Mouse (Mus musculus) limb, embryonic 15.5 days (tissue): ENCODE results near the gene Vipr1. TPM values are rescaled to one million over a fixed set of nuclear protein-coding genes. Genes with fewer than 3 reads are reported as not detected.

Source experiments
- ATAC-seq: fragments of 200-750 bp; cut with Nextera tagmentation; 2 replicates; pipeline ENCODE4 v1.8.0; 2017; ENCODE audit warnings: low read depth, moderate TSS enrichment; ENCODE audit not compliant: insufficient number of reproducible peaks, low FRiP score, low TSS enrichment
- H3K27ac ChIP-seq: fragments of 300-500 bp; sonication (generic); 2 replicates; pipeline ENCODE4 v1.5.1; 2015; ENCODE audit warnings: moderate library complexity, mild to moderate bottlenecking, inconsistent platforms
- H3K27me3 ChIP-seq: fragments of 300-500 bp; sonication (generic); 2 replicates; pipeline ENCODE4 v1.6.1; 2015; ENCODE audit warnings: inconsistent platforms
- H3K36me3 ChIP-seq: fragments of 300-500 bp; sonication (generic); 2 replicates; pipeline ENCODE4 v1.6.1; 2015; ENCODE audit warnings: inconsistent platforms
- H3K4me1 ChIP-seq: fragments of 300-500 bp; sonication (generic); 2 replicates; pipeline ENCODE4 v1.6.1; 2015; ENCODE audit warnings: inconsistent platforms
- H3K4me2 ChIP-seq: fragments of 300-500 bp; sonication (generic); 2 replicates; pipeline ENCODE4 v1.6.1; 2015; ENCODE audit warnings: mild to moderate bottlenecking, inconsistent platforms
- H3K4me3 ChIP-seq: fragments of 300-500 bp; sonication (generic); 2 replicates; pipeline ENCODE4 v1.5.1; 2015; ENCODE audit warnings: mild to moderate bottlenecking, inconsistent platforms
- H3K9ac ChIP-seq: fragments of 300-500 bp; sonication (generic); 2 replicates; pipeline ENCODE4 v1.6.1; 2015; ENCODE audit warnings: inconsistent platforms
- H3K9me3 ChIP-seq: fragments of 300-500 bp; sonication (generic); 2 replicates; pipeline ENCODE4 v1.6.1; 2016; ENCODE audit warnings: inconsistent platforms
- WGBS: fragments of 180-500 bp; shearing (Covaris S2); methylation state at CpG from one replicate; pipeline ENCODE4 v1.1.7; 2015; 5-methylcytosine and 5-hydroxymethylcytosine counted together
- polyA plus RNA-seq: library from polyadenylated mRNA; unstranded; fragments of >200 nt; fragmentation: Nextera tagmentation; extraction: Ambion mirVana; gene quantifications from 2 replicates; pipeline ENCODE4 v1.2.1, GENCODE M21; 2015

Vipr1 gene
- polyA plus RNA-seq, 1 experiment from 2014 or later: 0.60 TPM

GRCm38 (mm10) chr9:121682037-121682680, 39.6 kb downstream of the Vipr1 start:
- Histone ChIP-seq H3K9ac (no peak overlapping the region), H3K27me3 (no peaks in the 10 kb centered on the region), H3K9me3 (no peaks in the 10 kb centered on the region)

GRCm38 (mm10) chr9:121684702-121685101, 42.2 kb downstream of the Vipr1 start:
- Histone ChIP-seq H3K27me3 (no peaks in the 10 kb centered on the region), H3K9me3 (no peaks in the 10 kb centered on the region), H3K27ac (no peak overlapping the region), H3K4me2 (no peak overlapping the region), H3K4me3 (no peak overlapping the region), H3K4me1 (peaks cover 2% of the 10 kb centered on the region), H3K36me3 (peaks cover 40% of the 10 kb centered on the region), H3K9ac (no peak overlapping the region)
- ATAC-seq: no peak
- 73% methylated on average over 7 of the region's 7 CpGs for WGBS

More at GRCm38 (mm10) chr9:121682037-121682680, 39.6 kb downstream of the Vipr1 start:
- no peak overlapping the region for H3K4me3 ChIP-seq
- no peak overlapping the region for H3K27ac ChIP-seq
- 72% methylated on average over 18 of the region's 18 CpGs for WGBS
- peaks cover 26% of the 10 kb centered on the region for H3K36me3 ChIP-seq
- no peak for ATAC-seq
- peaks cover 7% of the 10 kb centered on the region for H3K4me1 ChIP-seq
- no peak overlapping the region for H3K4me2 ChIP-seq

- no peaks in the 10 kb centered on the region for H3K9me3 ChIP-seq
- no peaks in the 10 kb centered on the region for H3K4me1 ChIP-seq
- WGBS: 76% methylated on average over 15 of the region's 15 CpGs
- H3K36me3 ChIP-seq: peaks cover 63% of the 10 kb centered on the region
- H3K9ac ChIP-seq: no peak overlapping the region
- H3K27me3 ChIP-seq: no peaks in the 10 kb centered on the region
- no peak overlapping the region for H3K4me2 ChIP-seq
- no peak overlapping the region for H3K4me3 ChIP-seq
- H3K27ac ChIP-seq: no peak overlapping the region
- ATAC-seq: no peak
These were observed 47.7 kb downstream of the Vipr1 start for GRCm38 (mm10) chr9:121690200-121690651.

- 90% methylated on average over 7 of the region's 7 CpGs for WGBS
- Histone ChIP-seq H3K36me3 (peaks cover 63% of the 10 kb centered on the region), H3K4me1 (no peaks in the 10 kb centered on the region), H3K9me3 (no peaks in the 10 kb centered on the region), H3K27ac (no peak overlapping the region), H3K27me3 (no peaks in the 10 kb centered on the region), H3K9ac (no peak overlapping the region), H3K4me3 (no peak overlapping the region), H3K4me2 (no peak overlapping the region)
- no peak for ATAC-seq
These were observed 48.2 kb downstream of the Vipr1 start for GRCm38 (mm10) chr9:121690734-121691133.

GRCm38 (mm10) chr9:121694736-121695135, 52.2 kb downstream of the Vipr1 start:
- peaks cover 61% of the 10 kb centered on the region for H3K36me3 ChIP-seq
- H3K9ac ChIP-seq: no peak overlapping the region

GRCm38 (mm10) chr9:121696626-121697025, 54.1 kb downstream of the Vipr1 start:
- H3K27ac ChIP-seq: no peak overlapping the region
- no peaks in the 10 kb centered on the region for H3K4me1 ChIP-seq
- no peak overlapping the region for H3K4me3 ChIP-seq
- no peak overlapping the region for H3K4me2 ChIP-seq
- no peak for ATAC-seq
- WGBS: 83% methylated on average over 9 of the region's 9 CpGs
- no peaks in the 10 kb centered on the region for H3K9me3 ChIP-seq
- no peaks in the 10 kb centered on the region for H3K27me3 ChIP-seq
- H3K36me3 ChIP-seq: peaks cover 47% of the 10 kb centered on the region
- H3K9ac ChIP-seq: no peak overlapping the region

More at GRCm38 (mm10) chr9:121694736-121695135, 52.2 kb downstream of the Vipr1 start:
- no peak overlapping the region for H3K4me2 ChIP-seq
- H3K27ac ChIP-seq: no peak overlapping the region
- H3K4me1 ChIP-seq: no peaks in the 10 kb centered on the region
- WGBS: 74% methylated on average over 12 of the region's 12 CpGs
- no peak overlapping the region for H3K4me3 ChIP-seq
- H3K27me3 ChIP-seq: no peaks in the 10 kb centered on the region
- no peaks in the 10 kb centered on the region for H3K9me3 ChIP-seq
- no peak for ATAC-seq

- Histone ChIP-seq H3K9me3 (no peaks in the 10 kb centered on the region), H3K4me2 (no peak overlapping the region), H3K4me3 (no peak overlapping the region), H3K27me3 (no peaks in the 10 kb centered on the region), H3K4me1 (no peaks in the 10 kb centered on the region), H3K36me3 (peaks cover 39% of the 10 kb centered on the region), H3K27ac (no peak overlapping the region), H3K9ac (no peak overlapping the region)
- 100% methylated on average over 1 of the region's 1 CpGs for WGBS
- no peak for ATAC-seq
These were observed 54.9 kb downstream of the Vipr1 start for GRCm38 (mm10) chr9:121697150-121698049.

- ATAC-seq: no peak
- Histone ChIP-seq H3K4me1 (peaks cover 21% of the 10 kb centered on the region), H3K36me3 (peaks cover 4% of the 10 kb centered on the region; the same call in 1 of the 2 replicates), H3K9me3 (no peaks in the 10 kb centered on the region), H3K27me3 (no peaks in the 10 kb centered on the region), H3K27ac (no peak overlapping the region), H3K9ac (peak overlapping the region; percentile 77), H3K4me3 (peak overlapping the region; percentile 89), H3K4me2 (peak overlapping the region; percentile 94)
- WGBS: 29% methylated on average over 11 of the region's 11 CpGs
These were observed 61.7 kb downstream of the Vipr1 start for GRCm38 (mm10) chr9:121704261-121704645.

- WGBS: 2% methylated on average over 69 of the region's 69 CpGs
- Histone ChIP-seq H3K36me3 (peaks cover 2% of the 10 kb centered on the region; the same call in 1 of the 2 replicates), H3K9ac (peak within 1 kb of the TSS; percentile 77), H3K27me3 (no peaks in the 10 kb centered on the region), H3K4me1 (peaks cover 21% of the 10 kb centered on the region), H3K27ac (peak within 1 kb of the TSS; percentile 87), H3K4me2 (peak within 1 kb of the TSS; percentile 94), H3K4me3 (peak within 1 kb of the TSS; percentile 89), H3K9me3 (no peaks in the 10 kb centered on the region)
- ATAC-seq: peak; percentile 95
These were observed 62.4 kb downstream of the Vipr1 start, which contains the start of gene Sec22c for GRCm38 (mm10) chr9:121704646-121705625. Gene Sec22c (minus strand): TSS chr9:121705490.

GRCm38 (mm10) chr9:121706029-121706675, 63.6 kb downstream of the Vipr1 start:
- 74% methylated on average over 6 of the region's 6 CpGs for WGBS
- no peak overlapping the region for H3K4me2 ChIP-seq
- H3K9ac ChIP-seq: no peak overlapping the region
- H3K9me3 ChIP-seq: no peaks in the 10 kb centered on the region
- no peak for ATAC-seq
- H3K36me3 ChIP-seq: no peaks in the 10 kb centered on the region
- H3K27me3 ChIP-seq: no peaks in the 10 kb centered on the region
- no peak overlapping the region for H3K4me3 ChIP-seq
- no peak overlapping the region for H3K27ac ChIP-seq
- H3K4me1 ChIP-seq: peaks cover 24% of the 10 kb centered on the region

GRCm38 (mm10) chr9:121707801-121708200, 65.3 kb downstream of the Vipr1 start:
- H3K36me3 ChIP-seq: peaks cover 5% of the 10 kb centered on the region
- H3K4me3 ChIP-seq: no peak overlapping the region
- 42% methylated on average over 6 of the region's 6 CpGs for WGBS
- no peaks in the 10 kb centered on the region for H3K27me3 ChIP-seq
- H3K9me3 ChIP-seq: no peaks in the 10 kb centered on the region
- no peak overlapping the region for H3K27ac ChIP-seq
- no peak overlapping the region for H3K9ac ChIP-seq
- H3K4me2 ChIP-seq: no peak overlapping the region
- no peak for ATAC-seq
- peaks cover 34% of the 10 kb centered on the region for H3K4me1 ChIP-seq
